In the genomic region with DNA sequence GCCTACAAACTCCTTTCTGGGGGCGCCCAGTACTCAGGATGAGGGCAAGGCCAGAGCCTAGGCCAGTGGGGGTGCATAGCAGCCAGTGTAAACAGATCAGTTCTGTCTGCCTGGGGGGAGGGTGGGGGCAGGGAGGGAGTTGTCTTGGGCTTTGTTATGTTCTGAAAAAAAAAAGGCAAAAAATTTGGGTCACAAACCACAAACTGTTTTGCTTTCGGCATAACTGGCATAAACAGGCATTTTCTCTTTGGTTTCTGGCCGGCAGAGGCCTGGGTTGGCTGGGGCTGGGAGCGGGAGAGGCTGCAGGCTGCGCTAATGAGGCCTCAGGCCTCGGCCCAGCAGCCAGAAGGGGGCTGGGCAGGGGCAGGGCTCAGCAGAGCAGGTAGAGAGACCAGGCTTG, we compare ENCODE assay signal across 17 mouse cellular contexts. TPM values are rescaled to one million over a fixed set of nuclear protein-coding genes. Genes with fewer than 3 reads are reported as not detected.
A peak's percentile ranks its signal among the peaks of the same experiment; 100 is the strongest.
DNase-seq lines count a peak whose midpoint lies in the region; ATAC-seq lines count a peak whose summit lies in the region.
"Had no signal": no experiment of that assay in that cellular context is flagged by ENCODE, and none has a peak within 500 bp of the region (broad histone marks: within the 10 kb centered on the region; RNA-seq: fewer than 3 reads in every experiment).

No protein-coding gene starts in this region.

- peaks cover 15% of the 10 kb centered on the region for H3K36me3 ChIP-seq in heart, embryonic 14.5 days (ENCODE audit: control insufficient read depth, insufficient read depth, low read length)
- peaks cover 6% of the 10 kb centered on the region; the same call in 1 of the 2 replicates for H3K36me3 ChIP-seq in embryonic facial prominence, embryonic 15.5 days
- peaks cover 3% of the 10 kb centered on the region for H3K36me3 ChIP-seq in stomach, embryonic 14.5 days (ENCODE audit: control insufficient read depth, insufficient read depth, low read length)
- H3K36me3 ChIP-seq: hindbrain, embryonic 12.5 days; neural tube, embryonic 13.5 days had no signal

- H3K4me3 ChIP-seq in heart, embryonic 14.5 days (ENCODE audit: control insufficient read depth in 1 of 2, insufficient read depth in 1 of 2, low read depth in 1 of 2, low read length in 2 of 2): no peak overlapping the region
- no peak overlapping the region for H3K4me3 ChIP-seq in embryonic facial prominence, embryonic 15.5 days (replicated peaks)
- H3K4me3 ChIP-seq in stomach, embryonic 14.5 days (ENCODE audit: low read depth, low read length): no peak overlapping the region
- H3K4me3 ChIP-seq: forebrain, embryonic 13.5 days; heart, embryonic 12.5 days; hindbrain, embryonic 12.5 days; neural tube, embryonic 13.5 days had no signal

- 0 out of 2 replicates have a peak overlapping the region, but pooled peaks have one; percentile 34 for H3K9ac ChIP-seq in heart, embryonic 14.5 days (ENCODE audit: low read length)
- H3K9ac ChIP-seq in embryonic facial prominence, embryonic 15.5 days: no peak overlapping the region
- no peak overlapping the region for H3K9ac ChIP-seq in stomach, embryonic 14.5 days (replicated peaks; ENCODE audit: low read depth, low read length)
- H3K9ac ChIP-seq: forebrain, embryonic 13.5 days; heart, embryonic 12.5 days; hindbrain, embryonic 12.5 days; neural tube, embryonic 13.5 days had no signal

- no peak overlapping the region for H3K4me2 ChIP-seq in heart, embryonic 14.5 days (ENCODE audit: low read length)
- no peak overlapping the region for H3K4me2 ChIP-seq in embryonic facial prominence, embryonic 15.5 days (replicated peaks)
- H3K4me2 ChIP-seq in stomach, embryonic 14.5 days (replicated peaks; ENCODE audit: low read depth, low read length): no peak overlapping the region
- H3K4me2 ChIP-seq: forebrain, embryonic 13.5 days; heart, embryonic 12.5 days; hindbrain, embryonic 12.5 days; neural tube, embryonic 13.5 days had no signal

- ATAC-seq in heart, embryonic 14.5 days (ENCODE audit: insufficient number of reproducible peaks, insufficient read depth, low FRiP score, low read depth): no peak
- no peak; the same call in 1 of the 2 replicates for ATAC-seq in embryonic facial prominence, embryonic 15.5 days (ENCODE audit: insufficient number of reproducible peaks, low FRiP score, low TSS enrichment, low read depth)
- ATAC-seq in stomach, embryonic 14.5 days (ENCODE audit: insufficient number of reproducible peaks, insufficient read depth, low FRiP score, low read depth): peak; percentile 39; the same call in 1 of the 2 replicates
- no peak for ATAC-seq in erythroblast, adult 5-6 weeks (replicated peaks; ENCODE audit: low FRiP score, poor library complexity, severe bottlenecking)
- ATAC-seq: forebrain, embryonic 13.5 days had no signal

- no peak for DNase-seq in heart, adult 11 months
- peak; percentile 54 for DNase-seq in adipocyte (ENCODE audit: low spot score)
- DNase-seq in yolk sac, embryonic 10.5 days (ENCODE audit: low spot score): no peak
- DNase-seq: gastrocnemius, postnatal 36 days; kidney, adult 9 months; right cerebral cortex, postnatal 25 days; thymus, postnatal 4 days had no signal

- no peaks in the 10 kb centered on the region for H3K27me3 ChIP-seq in heart, embryonic 14.5 days (ENCODE audit: control insufficient read depth, insufficient read depth, low read length)
- H3K27me3 ChIP-seq in embryonic facial prominence, embryonic 15.5 days: no peaks in the 10 kb centered on the region
- H3K27me3 ChIP-seq in stomach, embryonic 14.5 days (ENCODE audit: control insufficient read depth, insufficient read depth, low read length): no peaks in the 10 kb centered on the region
- H3K27me3 ChIP-seq: heart, embryonic 12.5 days had no signal

- 0 out of 2 replicates have a peak, but pooled peaks cover 3% of the 10 kb centered on the region for H3K9me3 ChIP-seq in heart, embryonic 14.5 days (ENCODE audit: control insufficient read depth, low read length)
- no peaks in the 10 kb centered on the region for H3K9me3 ChIP-seq in embryonic facial prominence, embryonic 15.5 days (replicated peaks)
- H3K9me3 ChIP-seq in stomach, embryonic 14.5 days (ENCODE audit: control insufficient read depth, low read depth, low read length): no peaks in the 10 kb centered on the region
- H3K9me3 ChIP-seq: forebrain, embryonic 13.5 days; hindbrain, embryonic 12.5 days; neural tube, embryonic 13.5 days had no signal

- 61% methylated on average over 6 of the region's 6 CpGs for WGBS in heart, embryonic 14.5 days
- 21% methylated on average over 6 of the region's 6 CpGs for WGBS in embryonic facial prominence, embryonic 15.5 days
- 32% methylated on average over 6 of the region's 6 CpGs for WGBS in stomach, embryonic 14.5 days

- peaks cover 14 to 28% of the 10 kb centered on the region in 2 experiments; a peak in 3 of 4 replicates for H3K4me1 ChIP-seq in heart, embryonic 14.5 days (ENCODE audit: control insufficient read depth in 2 of 2, insufficient read depth in 2 of 2, low read length in 2 of 2)
- peaks cover 19% of the 10 kb centered on the region for H3K4me1 ChIP-seq in embryonic facial prominence, embryonic 15.5 days
- no peaks in the 10 kb centered on the region for H3K4me1 ChIP-seq in stomach, embryonic 14.5 days (ENCODE audit: control insufficient read depth, insufficient read depth, low read length)
- H3K4me1 ChIP-seq: forebrain, embryonic 13.5 days; neural tube, embryonic 13.5 days had no signal

- H3K27ac ChIP-seq in heart, embryonic 14.5 days (replicated peaks in 1 of 2; ENCODE audit: control insufficient read depth in 1 of 2, insufficient read depth in 1 of 2, low read depth in 2 of 2, low read length in 2 of 2): no peak overlapping the region
- H3K27ac ChIP-seq in embryonic facial prominence, embryonic 15.5 days (replicated peaks): 0 out of 2 replicates have a peak overlapping the region, but pooled peaks have one; percentile 22
- no peak overlapping the region for H3K27ac ChIP-seq in stomach, embryonic 14.5 days (ENCODE audit: low read length)
- H3K27ac ChIP-seq: forebrain, embryonic 13.5 days; hindbrain, embryonic 12.5 days; neural tube, embryonic 13.5 days had no signal

RNA-seq across cellular contexts. Expression of gene Igf2, which starts 19.9 kb away (rescaled TPM):
- 1,590 and 1,642 TPM in 2 replicates for polyA plus RNA-seq in heart, embryonic 14.5 days (2014; fragmentation: Nextera tagmentation; extraction: Ambion mirVana)
- 970 and 1,114 TPM in 2 replicates for polyA plus RNA-seq in embryonic facial prominence, embryonic 15.5 days (2015; fragmentation: Nextera tagmentation; extraction: Ambion mirVana)
- 1,256 and 1,341 TPM in 2 replicates for polyA plus RNA-seq in stomach, embryonic 14.5 days (2014; fragmentation: Nextera tagmentation; extraction: Ambion mirVana)
- not detected in 2 replicates for total RNA-seq in erythroblast, adult 5-6 weeks (2015; ENCODE audit: low replicate concordance)
- total RNA-seq in erythroblast, adult 5-6 weeks (2017; ENCODE audit: low replicate concordance): not detected in 2 replicates

RNA-seq across cellular contexts. Expression of gene Gm49394, which starts 23.1 kb away (rescaled TPM):
- 0.04 TPM in 1 of 2 replicates, not detected in the other for polyA plus RNA-seq in heart, embryonic 14.5 days (2014; fragmentation: Nextera tagmentation; extraction: Ambion mirVana)
- 0.25 and 0.80 TPM in 2 replicates for polyA plus RNA-seq in embryonic facial prominence, embryonic 15.5 days (2015; fragmentation: Nextera tagmentation; extraction: Ambion mirVana)
- polyA plus RNA-seq in stomach, embryonic 14.5 days (2014; fragmentation: Nextera tagmentation; extraction: Ambion mirVana): not detected in 2 replicates
- total RNA-seq in erythroblast, adult 5-6 weeks (2015; ENCODE audit: low replicate concordance): not detected in 2 replicates
- total RNA-seq in erythroblast, adult 5-6 weeks (2017; ENCODE audit: low replicate concordance): not detected in 2 replicates
- total RNA-seq: left cerebral cortex, postnatal 36 days had no signal
- polyA plus RNA-seq: hindbrain, embryonic 12.5 days; liver, embryonic 16.5 days; neural tube, embryonic 13.5 days had no signal
